Mouse (Mus musculus) lung, postnatal 0 days (tissue): ENCODE measurements at regions not wholly inside any gene's neighbourhood (a gene's known extent, or its start where the extent isn't known, plus 50 kb on each side); places are given as distances from the start of the nearest gene placed in this dataset.

ENCODE experiments used
- CTCF ChIP-seq: IDR thresholded peaks from 2 replicates; pipeline ENCODE4 v1.5.1; 2016; ENCODE audit warnings: antibody characterized with exemption, mild to moderate bottlenecking
- EP300 ChIP-seq: IDR thresholded peaks from 2 replicates; pipeline ENCODE4 v1.6.1; 2016; ENCODE audit warnings: antibody characterized with exemption, mild to moderate bottlenecking, control low read depth

DNA sequence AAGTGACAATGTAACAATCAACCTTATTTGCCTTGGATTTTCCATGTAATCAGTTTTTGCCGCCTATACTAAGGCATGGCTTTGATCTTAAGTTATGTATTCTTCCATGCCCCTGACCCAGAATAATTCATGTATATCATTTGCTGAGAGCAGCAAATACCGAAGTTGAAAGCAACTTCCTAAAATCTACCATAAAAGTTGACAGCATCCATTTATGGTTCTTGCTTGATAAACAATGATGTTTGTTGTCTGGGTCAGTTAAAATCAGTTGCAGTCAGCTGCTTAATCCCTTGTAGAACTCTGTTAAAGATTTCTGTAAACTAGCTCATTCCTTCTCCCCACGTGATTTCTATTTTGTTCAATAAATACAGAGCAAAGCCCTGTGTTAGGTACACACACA lies 214.5 kb upstream of the Vstm2b start:
- TF ChIP-seq CTCF, result no peak
- TF ChIP-seq EP300, result no peak
